In genomic region chr11:115660376-115660775, GRCm38 (mm10) we compare ENCODE assay signal across 17 mouse cellular contexts. TPM values are rescaled to one million over a fixed set of nuclear protein-coding genes. Genes with fewer than 3 reads are reported as not detected.
A peak's percentile ranks its signal among the peaks of the same experiment; 100 is the strongest.
DNase-seq lines count a peak whose midpoint lies in the region; TF ChIP-seq lines count a peak whose summit lies in the region.
"Had no signal": no experiment of that assay in that cellular context is flagged by ENCODE, and none has a peak within 500 bp of the region (broad histone marks: within the 10 kb centered on the region; RNA-seq: fewer than 3 reads in every experiment).

No protein-coding gene starts in this region.

- no peaks in the 10 kb centered on the region for H3K9me3 ChIP-seq in limb, embryonic 10.5 days (replicated peaks)

- H3K27ac ChIP-seq in olfactory bulb, adult 2 months (ENCODE audit: insufficient read depth, low read depth, low read length) = peak overlapping the region; percentile 74
- no peak overlapping the region for H3K27ac ChIP-seq in limb, embryonic 10.5 days
- H3K27ac ChIP-seq: hindbrain, embryonic 14.5 days; stomach, postnatal 0 days had no signal

- no peaks in the 10 kb centered on the region for H3K27me3 ChIP-seq in limb, embryonic 10.5 days (ENCODE audit: low read depth, poor library complexity, severe bottlenecking)
- H3K27me3 ChIP-seq: CH12.LX had no signal

- 60% methylated on average over 4 of the region's 4 CpGs for WGBS in olfactory bulb, adult 2 months
- 94% methylated on average over 4 of the region's 4 CpGs for WGBS in limb, embryonic 10.5 days

- H3K4me3 ChIP-seq in olfactory bulb, adult 2 months (ENCODE audit: insufficient read depth, low read depth, low read length) = no peak overlapping the region
- H3K4me3 ChIP-seq in limb, embryonic 10.5 days = no peak overlapping the region

- H3K4me1 ChIP-seq in olfactory bulb, adult 2 months (ENCODE audit: control insufficient read depth, insufficient read depth, low read length) = peaks cover 43% of the 10 kb centered on the region
- H3K4me1 ChIP-seq in limb, embryonic 10.5 days = peaks cover 5% of the 10 kb centered on the region

- TF ChIP-seq CTCF in olfactory bulb, adult 2 months (IDR thresholded peaks at IDR 0.05; ENCODE audit: insufficient read depth, low read depth, low read length) = no peak

- DNase-seq in adrenal gland, adult 2 months = peak; percentile 77
- no peak for DNase-seq in adrenal gland, adult 18-20 months (ENCODE audit: low spot score in 2 of 2)
- peak; percentile 55 to 61 for DNase-seq in layer of hippocampus, adult 8-10 months (ENCODE audit: low spot score in 2 of 2)
- no peak for DNase-seq in layer of hippocampus, postnatal 25 days (ENCODE audit: extremely low spot score in 1 of 2, low spot score in 1 of 2)
- DNase-seq in adrenal gland, postnatal 36 days = peak; percentile 64 to 67
- DNase-seq in limb, embryonic 10.5 days (ENCODE audit: low spot score) = no peak
- no peak for DNase-seq in urinary bladder, adult 18-20 months (ENCODE audit: low spot score in 2 of 2)
- DNase-seq: forebrain, postnatal 0 days; kidney, adult 2 months; kidney, postnatal 4 days; liver; lung, embryonic 14.5 days; spleen, adult 18-20 months had no signal

- peaks cover 32% of the 10 kb centered on the region for H3K36me3 ChIP-seq in limb, embryonic 10.5 days

- TF ChIP-seq POLR2A in olfactory bulb, adult 2 months (IDR thresholded peaks at IDR 0.05; ENCODE audit: insufficient read depth, low read depth, low read length) = no peak

RNA-seq across cellular contexts. Expression of gene Slc25a19, which starts 32.3 kb away (rescaled TPM):
- 100 to 1,000 TPM; 117 to 132 TPM for total RNA-seq in adrenal gland, adult 2 months (2021)
- 156 and 170 TPM in 2 replicates for polyA plus RNA-seq in adrenal gland, adult 2 months (2012; rRNA removed)
- total RNA-seq in adrenal gland, adult 18-20 months (2021) = 100 to 1,000 TPM; 108 to 204 TPM
- total RNA-seq in layer of hippocampus, adult 8-10 months (2022) = 10 to 100 TPM; 55.6 to 81.3 (median 64.7) TPM
- 10 to 100 TPM; 56.2 to 61.6 TPM for total RNA-seq in layer of hippocampus, postnatal 25 days (2021)
- total RNA-seq in adrenal gland, postnatal 36 days (2021) = 10 to 100 TPM; 90.5 to 96.3 TPM
- polyA plus RNA-seq in olfactory bulb, adult 2 months (2012; ENCODE audit: insufficient read depth, insufficient read length, low replicate concordance, missing spikeins) = not detected in 2 replicates
- 27.2 and 27.8 TPM in 2 replicates for polyA plus RNA-seq in limb, embryonic 10.5 days (2016; fragmentation: Nextera tagmentation; extraction: Ambion mirVana)

RNA-seq across cellular contexts. Expression of gene Mif4gd, which starts 47.6 kb away (rescaled TPM):
- total RNA-seq in adrenal gland, adult 2 months (2021) = 100 to 1,000 TPM in 1 of 2 experiments, 10 to 100 TPM in 1; 92.5 to 170 TPM
- 182 and 243 TPM in 2 replicates for polyA plus RNA-seq in adrenal gland, adult 2 months (2012; rRNA removed)
- 100 to 1,000 TPM in 1 of 2 experiments, 10 to 100 TPM in 1; 85.4 to 145 TPM for total RNA-seq in adrenal gland, adult 18-20 months (2021)
- 10 to 100 TPM; 16.5 to 22.5 (median 17.9) TPM for total RNA-seq in layer of hippocampus, adult 8-10 months (2022)
- 10 to 100 TPM; 21.7 to 23.7 TPM for total RNA-seq in layer of hippocampus, postnatal 25 days (2021)
- 100 to 1,000 TPM in 1 of 2 experiments, 10 to 100 TPM in 1; 73.4 to 195 TPM for total RNA-seq in adrenal gland, postnatal 36 days (2021)
- polyA plus RNA-seq in olfactory bulb, adult 2 months (2012; ENCODE audit: insufficient read depth, insufficient read length, low replicate concordance, missing spikeins) = not detected in 2 replicates
- polyA plus RNA-seq in limb, embryonic 10.5 days (2016; fragmentation: Nextera tagmentation; extraction: Ambion mirVana) = 16.2 and 18.2 TPM in 2 replicates

RNA-seq across cellular contexts. Expression of gene Grb2, which starts 48.0 kb away (rescaled TPM):
- total RNA-seq in adrenal gland, adult 2 months (2021) = 100 to 1,000 TPM; 136 to 162 TPM
- 41.2 and 50.8 TPM in 2 replicates for polyA plus RNA-seq in adrenal gland, adult 2 months (2012; rRNA removed)
- 100 to 1,000 TPM in 1 of 2 experiments, 10 to 100 TPM in 1; 97.2 to 132 TPM for total RNA-seq in adrenal gland, adult 18-20 months (2021)
- 100 to 1,000 TPM; 179 to 220 (median 196) TPM for total RNA-seq in layer of hippocampus, adult 8-10 months (2022)
- total RNA-seq in layer of hippocampus, postnatal 25 days (2021) = 100 to 1,000 TPM; 188 to 210 TPM
- total RNA-seq in adrenal gland, postnatal 36 days (2021) = 100 to 1,000 TPM; 132 to 158 TPM
- polyA plus RNA-seq in olfactory bulb, adult 2 months (2012; ENCODE audit: insufficient read depth, insufficient read length, low replicate concordance, missing spikeins) = 264 TPM in 1 of 2 replicates, not detected in the other
- polyA plus RNA-seq in limb, embryonic 10.5 days (2016; fragmentation: Nextera tagmentation; extraction: Ambion mirVana) = 77.2 and 87.8 TPM in 2 replicates

RNA-seq across cellular contexts. Expression of gene Gga3, which starts 56.5 kb away (rescaled TPM):
- total RNA-seq in adrenal gland, adult 2 months (2021) = 10 to 100 TPM; 21.8 to 38.7 TPM
- polyA plus RNA-seq in adrenal gland, adult 2 months (2012; rRNA removed) = 22.6 and 38.9 TPM in 2 replicates
- 10 to 100 TPM; 25.6 to 27.0 TPM for total RNA-seq in adrenal gland, adult 18-20 months (2021)
- total RNA-seq in layer of hippocampus, adult 8-10 months (2022) = 100 to 1,000 TPM in 2 of 4 experiments, 10 to 100 TPM in 2; 91.9 to 121 (median 102) TPM
- 10 to 100 TPM; 60.0 to 75.4 TPM for total RNA-seq in layer of hippocampus, postnatal 25 days (2021)
- 10 to 100 TPM; 25.3 to 30.7 TPM for total RNA-seq in adrenal gland, postnatal 36 days (2021)
- polyA plus RNA-seq in olfactory bulb, adult 2 months (2012; ENCODE audit: insufficient read depth, insufficient read length, low replicate concordance, missing spikeins) = 79.7 TPM in 1 of 2 replicates, not detected in the other
- 30.8 and 34.9 TPM in 2 replicates for polyA plus RNA-seq in limb, embryonic 10.5 days (2016; fragmentation: Nextera tagmentation; extraction: Ambion mirVana)

RNA-seq across cellular contexts. Expression of gene Mrps7, which starts 56.7 kb away (rescaled TPM):
- 100 to 1,000 TPM in 1 of 2 experiments, 10 to 100 TPM in 1; 99.9 to 121 TPM for total RNA-seq in adrenal gland, adult 2 months (2021)
- polyA plus RNA-seq in adrenal gland, adult 2 months (2012; rRNA removed) = 31.8 and 33.5 TPM in 2 replicates
- 100 to 1,000 TPM; 105 to 107 TPM for total RNA-seq in adrenal gland, adult 18-20 months (2021)
- total RNA-seq in layer of hippocampus, adult 8-10 months (2022) = 10 to 100 TPM; 49.1 to 55.3 (median 52.6) TPM
- 10 to 100 TPM; 49.6 to 59.0 TPM for total RNA-seq in layer of hippocampus, postnatal 25 days (2021)
- 100 to 1,000 TPM in 1 of 2 experiments, 10 to 100 TPM in 1; 97.7 to 102 TPM for total RNA-seq in adrenal gland, postnatal 36 days (2021)
- polyA plus RNA-seq in olfactory bulb, adult 2 months (2012; ENCODE audit: insufficient read depth, insufficient read length, low replicate concordance, missing spikeins) = not detected in 2 replicates
- polyA plus RNA-seq in limb, embryonic 10.5 days (2016; fragmentation: Nextera tagmentation; extraction: Ambion mirVana) = 108 and 120 TPM in 2 replicates

Comparison
In these comparisons a context has a peak if more than half of its experiments do, and no peak if none do; other contexts are left out.
1. DNase-seq: peak in adrenal gland, adult 2 months (single experiment), layer of hippocampus, adult 8-10 months (2 of 2) and adrenal gland, postnatal 36 days (2 of 2); none in adrenal gland, adult 18-20 months (0 of 2), layer of hippocampus, postnatal 25 days (0 of 2), limb, embryonic 10.5 days (single experiment) and urinary bladder, adult 18-20 months (0 of 2).